Mouse (Mus musculus) 3134 (cell line): ENCODE measurements around the gene Rgl1.
"Not testable (repeated sequence)": the region's sequence is repeated elsewhere in the genome, so short reads cannot be mapped to it uniquely, and the experiment has no call there.

Experiments used
- DNase-seq: peaks from one replicate; pipeline ENCODE4 v3.0.0-alpha.2; 2011; ENCODE audit warnings: low spot score; ENCODE audit not compliant: insufficient read length; ENCODE audit errors: extremely low read depth

The Rgl1 gene

GRCm38 (mm10) chr1:152786953-152787352, 20.8 kb upstream of the Rgl1 start:
- no peak for DNase-seq

- DNase-seq = not testable (repeated sequence)
These were observed 19.3 kb upstream of the Rgl1 start for GRCm38 (mm10) chr1:152785446-152785845.

- no peak for DNase-seq
These were observed 18.5 kb upstream of the Rgl1 start for GRCm38 (mm10) chr1:152784620-152785019.

- DNase-seq = peak; percentile 61
These were observed 13.1 kb upstream of the Rgl1 start for GRCm38 (mm10) chr1:152779071-152779737.

- not testable (repeated sequence) for DNase-seq
These were observed 8.4 kb upstream of the Rgl1 start for GRCm38 (mm10) chr1:152774601-152775000.

GRCm38 (mm10) chr1:152771016-152771415, 4.9 kb upstream of the Rgl1 start:
- DNase-seq = no peak

GRCm38 (mm10) chr1:152767749-152768488, 1.8 kb upstream of the Rgl1 start:
- DNase-seq = peak; percentile 62

- DNase-seq = no peak
These were observed 925 bp upstream of the Rgl1 start for GRCm38 (mm10) chr1:152766804-152767748.

- no peak for DNase-seq
These were observed 4.4 kb downstream of the Rgl1 start for GRCm38 (mm10) chr1:152761791-152762190.

GRCm38 (mm10) chr1:152750312-152750965, 15.7 kb downstream of the Rgl1 start, which contains the start of gene Apobec4:
Gene Apobec4, plus strand, starts transcription at chr1:152750551.
- DNase-seq = no peak

- DNase-seq = no peak
These were observed 16.9 kb downstream of the Rgl1 start for GRCm38 (mm10) chr1:152749276-152749675.

- peak; percentile 29 for DNase-seq
These were observed 19.7 kb downstream of the Rgl1 start for GRCm38 (mm10) chr1:152746426-152746825.

- DNase-seq = no peak
These were observed 22.9 kb downstream of the Rgl1 start for GRCm38 (mm10) chr1:152743095-152743826.

GRCm38 (mm10) chr1:152739374-152739773, 26.8 kb downstream of the Rgl1 start:
- no peak for DNase-seq

- no peak for DNase-seq
These were observed 27.4 kb downstream of the Rgl1 start for GRCm38 (mm10) chr1:152738793-152739192.

- no peak for DNase-seq
These were observed 38.4 kb downstream of the Rgl1 start for GRCm38 (mm10) chr1:152727604-152728236.

GRCm38 (mm10) chr1:152726095-152726494, 40.1 kb downstream of the Rgl1 start:
- DNase-seq = no peak

- peak; percentile 22 for DNase-seq
These were observed 41.9 kb downstream of the Rgl1 start for GRCm38 (mm10) chr1:152724286-152724685.

- DNase-seq = no peak
These were observed 44.5 kb downstream of the Rgl1 start for GRCm38 (mm10) chr1:152721535-152722198.
